Mouse (Mus musculus): ENCODE data around the gene Adgrg7. TPM values are rescaled to one million over a fixed set of nuclear protein-coding genes. Genes with fewer than 3 reads are reported as not detected.

The Adgrg7 gene
- polyA plus RNA-seq, 1 experiment from 2014 or later = 0.05 TPM

DNA sequence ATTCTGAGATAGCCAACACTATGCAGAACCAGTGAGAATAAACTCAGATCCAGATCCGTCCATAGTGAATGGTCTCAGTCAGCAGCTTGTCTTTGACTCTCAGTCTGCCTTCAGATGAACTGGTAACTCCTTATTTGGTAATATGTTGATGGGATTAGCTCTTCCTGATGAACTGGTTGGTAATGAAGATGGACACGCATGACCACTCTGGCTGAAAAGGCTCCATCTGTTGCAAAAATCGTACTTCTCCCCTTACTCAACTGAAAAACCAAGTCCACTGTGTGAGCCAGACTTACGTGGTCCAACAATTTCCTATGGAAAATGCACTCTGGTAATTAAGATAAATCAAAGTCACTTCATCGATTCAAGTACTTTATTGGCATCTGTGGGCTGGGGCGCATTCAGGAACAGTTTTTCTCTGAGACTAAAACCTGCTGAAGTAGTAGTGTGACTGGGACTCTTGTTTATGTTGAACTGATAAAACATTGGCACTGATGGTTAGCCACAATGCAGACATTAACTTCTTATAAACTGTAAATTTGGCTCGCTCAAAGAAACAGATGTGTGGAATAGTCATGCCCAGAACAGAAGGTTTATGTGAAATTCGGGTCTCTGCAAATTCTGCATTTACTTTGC, 114.5 kb downstream of the Adgrg7 start:
- Histone ChIP-seq H3K27ac (ENCODE audit: low read length) (no peak overlapping the region), H3K4me2 (ENCODE audit: low read depth, low read length) (no peak overlapping the region), H3K4me3 (ENCODE audit: low read length) (no peak overlapping the region), H3K9ac (ENCODE audit: low read length) (no peak overlapping the region), H3K4me1 (ENCODE audit: control insufficient read depth, insufficient read depth, low read length) (no peaks in the 10 kb centered on the region), H3K9me3 (replicated peaks; ENCODE audit: control insufficient read depth, low read length) (no peaks in the 10 kb centered on the region), H3K27me3 (ENCODE audit: control insufficient read depth, insufficient read depth, low read length) (no peaks in the 10 kb centered on the region), H3K36me3 (ENCODE audit: control insufficient read depth, insufficient read depth) (peaks cover 15% of the 10 kb centered on the region)
- WGBS = 79% methylated on average over 8 of the region's 8 CpGs
- no peak for ATAC-seq (replicated peaks; ENCODE audit: extremely low read depth, insufficient read depth, low FRiP score)

- Histone ChIP-seq H3K9ac (ENCODE audit: low read length) (no peak overlapping the region), H3K27ac (ENCODE audit: low read length) (no peak overlapping the region), H3K4me1 (ENCODE audit: control insufficient read depth, insufficient read depth, low read length) (no peaks in the 10 kb centered on the region), H3K36me3 (ENCODE audit: control insufficient read depth, insufficient read depth) (no peaks in the 10 kb centered on the region), H3K4me2 (ENCODE audit: low read depth, low read length) (no peak overlapping the region), H3K4me3 (ENCODE audit: low read length) (no peak overlapping the region), H3K27me3 (ENCODE audit: control insufficient read depth, insufficient read depth, low read length) (no peaks in the 10 kb centered on the region), H3K9me3 (replicated peaks; ENCODE audit: control insufficient read depth, low read length) (no peaks in the 10 kb centered on the region)
- 48% methylated on average over 4 of the region's 4 CpGs for WGBS
- no peak; the same call in 1 of the 2 replicates for ATAC-seq (replicated peaks; ENCODE audit: extremely low read depth, insufficient read depth, low FRiP score)
Measured at GRCm38 (mm10) chr16:56677146-56677545, 118.5 kb downstream of the Adgrg7 start.

Other genes starting within 250 kb of the Adgrg7 start
- 120 and 123 TPM in 2 replicates for gene Tfg, start 78.4 kb downstream of the Adgrg7 start, polyA plus RNA-seq (2015; fragmentation: Nextera tagmentation; extraction: Ambion mirVana)
- 15.8 and 18.3 TPM in 2 replicates for gene Tmem45a, start 90.3 kb upstream of the Adgrg7 start, polyA plus RNA-seq (2015; fragmentation: Nextera tagmentation; extraction: Ambion mirVana)
- gene Lnp1, start 132.2 kb upstream of the Adgrg7 start, polyA plus RNA-seq (2015; fragmentation: Nextera tagmentation; extraction: Ambion mirVana) = 0.31 and 0.53 TPM in 2 replicates

All from heart, embryonic 16.5 days (tissue).